Mouse (Mus musculus): ENCODE measurements at regions not wholly inside any gene's neighbourhood (a gene's known extent, or its start where the extent isn't known, plus 50 kb on each side); places are given as distances from the start of the nearest gene placed in this dataset.
"Not testable (repeated sequence)": the region's sequence is repeated elsewhere in the genome, so short reads cannot be mapped to it uniquely, and the experiment has no call there.

GRCm38 (mm10) chr7:36177947-36178346, 375.1 kb upstream of the Zfp507 start:
- WGBS, result 48% methylated on average over 7 of the region's 7 CpGs
- TF ChIP-seq POLR2A (IDR thresholded peaks at IDR 0.05; ENCODE audit: borderline replicate concordance, extremely low read depth, low read depth, low read length) (no peak), CTCF (IDR thresholded peaks at IDR 0.05; ENCODE audit: insufficient read depth, low read length) (no peak)
- no peaks in the 10 kb centered on the region for H3K4me1 ChIP-seq (ENCODE audit: control insufficient read depth, insufficient read depth, low read length)
- H3K4me3 ChIP-seq (replicated peaks; ENCODE audit: extremely low read depth, low read depth, low read length), result no peak overlapping the region
- no peak for DNase-seq

GRCm38 (mm10) chr7:36175296-36175695, 372.5 kb upstream of the Zfp507 start:
- H3K4me3 ChIP-seq (replicated peaks; ENCODE audit: extremely low read depth, low read depth, low read length), result no peak overlapping the region
- no peak for DNase-seq
- TF ChIP-seq CTCF (IDR thresholded peaks at IDR 0.05; ENCODE audit: insufficient read depth, low read length), result no peak
- no peak for TF ChIP-seq POLR2A (IDR thresholded peaks at IDR 0.05; ENCODE audit: borderline replicate concordance, extremely low read depth, low read depth, low read length)
- WGBS, result 76% methylated on average over 4 of the region's 4 CpGs
- no peaks in the 10 kb centered on the region for H3K4me1 ChIP-seq (ENCODE audit: control insufficient read depth, insufficient read depth, low read length)

GRCm38 (mm10) chr7:36172511-36172910, 369.7 kb upstream of the Zfp507 start:
- not testable (repeated sequence) for DNase-seq; H3K4me3 ChIP-seq (replicated peaks; ENCODE audit: extremely low read depth, low read depth, low read length); H3K4me1 ChIP-seq (ENCODE audit: control insufficient read depth, insufficient read depth, low read length)
- TF ChIP-seq CTCF (IDR thresholded peaks at IDR 0.05; ENCODE audit: insufficient read depth, low read length), result 0 out of 2 replicates have a peak, but pooled peaks have one; percentile 14
- WGBS, result 44% methylated on average over 2 of the region's 2 CpGs

- 69% methylated on average over 22 of the region's 22 CpGs for WGBS
- no peak overlapping the region for H3K4me3 ChIP-seq (replicated peaks; ENCODE audit: extremely low read depth, low read depth, low read length)
- no peak for TF ChIP-seq CTCF (IDR thresholded peaks at IDR 0.05; ENCODE audit: insufficient read depth, low read length)
- no peak for TF ChIP-seq POLR2A (IDR thresholded peaks at IDR 0.05; ENCODE audit: borderline replicate concordance, extremely low read depth, low read depth, low read length)
Observed at GRCm38 (mm10) chr7:36157270-36157945, 354.6 kb upstream of the Zfp507 start.

GRCm38 (mm10) chr7:36156595-36156994, 353.8 kb upstream of the Zfp507 start:
- TF ChIP-seq CTCF (IDR thresholded peaks at IDR 0.05; ENCODE audit: insufficient read depth, low read length), result no peak
- TF ChIP-seq POLR2A (IDR thresholded peaks at IDR 0.05; ENCODE audit: borderline replicate concordance, extremely low read depth, low read depth, low read length), result no peak
- DNase-seq, result no peak
- WGBS, result 65% methylated on average over 12 of the region's 12 CpGs
- no peak overlapping the region for H3K4me3 ChIP-seq (replicated peaks; ENCODE audit: extremely low read depth, low read depth, low read length)
- H3K4me1 ChIP-seq (ENCODE audit: control insufficient read depth, insufficient read depth, low read length), result no peaks in the 10 kb centered on the region

More at GRCm38 (mm10) chr7:36157270-36157945, 354.6 kb upstream of the Zfp507 start:
- H3K4me1 ChIP-seq (ENCODE audit: control insufficient read depth, insufficient read depth, low read length), result no peaks in the 10 kb centered on the region
- no peak for DNase-seq

GRCm38 (mm10) chr7:36155576-36155975, 352.8 kb upstream of the Zfp507 start:
- TF ChIP-seq POLR2A (IDR thresholded peaks at IDR 0.05; ENCODE audit: borderline replicate concordance, extremely low read depth, low read depth, low read length) (no peak), CTCF (IDR thresholded peaks at IDR 0.05; ENCODE audit: insufficient read depth, low read length) (no peak)
- Histone ChIP-seq H3K4me1 (ENCODE audit: control insufficient read depth, insufficient read depth, low read length) (no peaks in the 10 kb centered on the region), H3K4me3 (replicated peaks; ENCODE audit: extremely low read depth, low read depth, low read length) (no peak overlapping the region)
- no peak for DNase-seq
- 41% methylated on average over 2 of the region's 2 CpGs for WGBS

GRCm38 (mm10) chr7:36155159-36155558, 352.4 kb upstream of the Zfp507 start:
- 50% methylated on average over 6 of the region's 6 CpGs for WGBS
- TF ChIP-seq POLR2A (IDR thresholded peaks at IDR 0.05; ENCODE audit: borderline replicate concordance, extremely low read depth, low read depth, low read length) (no peak), CTCF (IDR thresholded peaks at IDR 0.05; ENCODE audit: insufficient read depth, low read length) (no peak)
- Histone ChIP-seq H3K4me1 (ENCODE audit: control insufficient read depth, insufficient read depth, low read length) (no peaks in the 10 kb centered on the region), H3K4me3 (replicated peaks; ENCODE audit: extremely low read depth, low read depth, low read length) (no peak overlapping the region)
- DNase-seq, result no peak

- 50% methylated on average over 12 of the region's 12 CpGs for WGBS
- TF ChIP-seq CTCF (IDR thresholded peaks at IDR 0.05; ENCODE audit: insufficient read depth, low read length) (no peak), POLR2A (IDR thresholded peaks at IDR 0.05; ENCODE audit: borderline replicate concordance, extremely low read depth, low read depth, low read length) (no peak)
- no peak for DNase-seq
- Histone ChIP-seq H3K4me1 (ENCODE audit: control insufficient read depth, insufficient read depth, low read length) (no peaks in the 10 kb centered on the region), H3K4me3 (replicated peaks; ENCODE audit: extremely low read depth, low read depth, low read length) (no peak overlapping the region)
Observed at GRCm38 (mm10) chr7:36150871-36151560, 348.2 kb upstream of the Zfp507 start.

- no peak for DNase-seq
- WGBS, result 41% methylated on average over 5 of the region's 5 CpGs
Observed at GRCm38 (mm10) chr7:36136571-36136970, 333.8 kb upstream of the Zfp507 start.

GRCm38 (mm10) chr7:36134557-36134956, 331.8 kb upstream of the Zfp507 start:
- no peaks in the 10 kb centered on the region for H3K4me1 ChIP-seq (ENCODE audit: control insufficient read depth, insufficient read depth, low read length)
- DNase-seq, result no peak
- no peak for TF ChIP-seq CTCF (IDR thresholded peaks at IDR 0.05; ENCODE audit: insufficient read depth, low read length)
- TF ChIP-seq POLR2A (IDR thresholded peaks at IDR 0.05; ENCODE audit: borderline replicate concordance, extremely low read depth, low read depth, low read length), result no peak
- WGBS, result 46% methylated on average over 4 of the region's 4 CpGs
- H3K4me3 ChIP-seq (replicated peaks; ENCODE audit: extremely low read depth, low read depth, low read length), result no peak overlapping the region

More at GRCm38 (mm10) chr7:36136571-36136970, 333.8 kb upstream of the Zfp507 start:
- Histone ChIP-seq H3K4me3 (replicated peaks; ENCODE audit: extremely low read depth, low read depth, low read length) (no peak overlapping the region), H3K4me1 (ENCODE audit: control insufficient read depth, insufficient read depth, low read length) (no peaks in the 10 kb centered on the region)
- TF ChIP-seq POLR2A (IDR thresholded peaks at IDR 0.05; ENCODE audit: borderline replicate concordance, extremely low read depth, low read depth, low read length) (no peak), CTCF (IDR thresholded peaks at IDR 0.05; ENCODE audit: insufficient read depth, low read length) (no peak)
